ENCODE assay signal across 9 mouse cellular contexts in genomic region chr2:32134039-32134438, GRCm38 (mm10). TPM values are rescaled to one million over a fixed set of nuclear protein-coding genes. Genes with fewer than 3 reads are reported as not detected.
DNase-seq lines count a peak whose midpoint lies in the region; ATAC-seq and TF ChIP-seq lines count a peak whose summit lies in the region.
"Had no signal": no experiment of that assay in that cellular context is flagged by ENCODE, and none has a peak within 500 bp of the region (broad histone marks: within the 10 kb centered on the region; RNA-seq: fewer than 3 reads in every experiment).

No protein-coding gene starts in this region.

- peak; percentile 92 for DNase-seq in ZHBTc4 (ENCODE audit: low read depth, low spot score)
- peak; percentile 95 to 99 for DNase-seq in cerebellum, postnatal 36 days
- DNase-seq in layer of hippocampus, adult 18-20 months (ENCODE audit: low spot score in 2 of 2) = peak; percentile 80 to 95
- DNase-seq in lung, adult 2 months = peak; percentile 84
- DNase-seq in right cerebral cortex, postnatal 10 days (ENCODE audit: low spot score in 2 of 2) = peak; percentile 88 to 90
- peak; percentile 89 for DNase-seq in urinary bladder, postnatal 14 days (ENCODE audit: low spot score)

- peak; percentile 62 for TF ChIP-seq CTCF in lung, adult 2 months (IDR thresholded peaks at IDR 0.05; ENCODE audit: insufficient read depth, low read length)

- H3K4me3 ChIP-seq in lung, adult 2 months (replicated peaks; ENCODE audit: extremely low read depth, low read depth, low read length) = no peak overlapping the region
- H3K4me3 ChIP-seq: limb, embryonic 12.5 days had no signal

- TF ChIP-seq POLR2A in lung, adult 2 months (IDR thresholded peaks at IDR 0.05; ENCODE audit: borderline replicate concordance, extremely low read depth, low read depth, low read length) = no peak

- H3K4me1 ChIP-seq in lung, adult 2 months (ENCODE audit: control insufficient read depth, insufficient read depth, low read length) = peaks cover 2% of the 10 kb centered on the region; the same call in 1 of the 2 replicates

- 0% methylated on average over 2 of the region's 2 CpGs for WGBS in lung, adult 2 months

- ATAC-seq in CD4-positive, CD25-positive, alpha-beta regulatory T cell, adult 4 months = peak; percentile 59
- peak; percentile 16; the same call in 1 of the 2 replicates for ATAC-seq in granulocyte monocyte progenitor cell, adult 5-6 weeks (replicated peaks; ENCODE audit: poor library complexity, severe bottlenecking)

RNA-seq across cellular contexts. Expression of gene Prrc2b, which starts 16.8 kb away (rescaled TPM):
- 10 to 100 TPM; 31.7 to 32.9 TPM for polyA plus RNA-seq in CD4-positive, CD25-positive, alpha-beta regulatory T cell, adult 4 months (2017; shearing (Covaris generic))
- total RNA-seq in granulocyte monocyte progenitor cell, adult 5-6 weeks (2014; fragmentation: Nextera tagmentation) = 32.6 and 46.7 TPM in 2 replicates
- total RNA-seq in granulocyte monocyte progenitor cell, adult 5-6 weeks (2017) = 10.5 and 12.8 TPM in 2 replicates
- 100 to 1,000 TPM; 293 to 298 TPM for total RNA-seq in layer of hippocampus, adult 18-20 months (2021)
- polyA plus RNA-seq in lung, adult 2 months (2012; rRNA removed) = 67.9 and 68.5 TPM in 2 replicates

RNA-seq across cellular contexts. Expression of gene Plpp7, which starts 38.7 kb away (rescaled TPM):
- polyA plus RNA-seq in CD4-positive, CD25-positive, alpha-beta regulatory T cell, adult 4 months (2017; shearing (Covaris generic)) = not detected
- 2.6 TPM in 1 of 2 replicates, not detected in the other for total RNA-seq in granulocyte monocyte progenitor cell, adult 5-6 weeks (2014; fragmentation: Nextera tagmentation)
- total RNA-seq in granulocyte monocyte progenitor cell, adult 5-6 weeks (2017) = 0.56 and 0.77 TPM in 2 replicates
- total RNA-seq in layer of hippocampus, adult 18-20 months (2021) = 10 to 100 TPM; 24.1 to 26.1 TPM
- 8.0 and 9.5 TPM in 2 replicates for polyA plus RNA-seq in lung, adult 2 months (2012; rRNA removed)

RNA-seq across cellular contexts. Expression of gene Fam78a, which starts 49.4 kb away (rescaled TPM):
- 10 to 100 TPM; 22.6 to 24.4 TPM for polyA plus RNA-seq in CD4-positive, CD25-positive, alpha-beta regulatory T cell, adult 4 months (2017; shearing (Covaris generic))
- 10.9 and 11.9 TPM in 2 replicates for total RNA-seq in granulocyte monocyte progenitor cell, adult 5-6 weeks (2014; fragmentation: Nextera tagmentation)
- total RNA-seq in granulocyte monocyte progenitor cell, adult 5-6 weeks (2017) = 6.5 and 8.6 TPM in 2 replicates
- total RNA-seq in layer of hippocampus, adult 18-20 months (2021) = 1 to 10 TPM; 4.1 to 5.5 TPM
- 6.0 and 7.5 TPM in 2 replicates for polyA plus RNA-seq in lung, adult 2 months (2012; rRNA removed)

Comparison
In these comparisons a context has a peak if more than half of its experiments do, and no peak if none do; other contexts are left out.
1. RNA of gene Prrc2b, which starts 16.8 kb away (total RNA-seq): 293 to 298 TPM in layer of hippocampus, adult 18-20 months; 10.5 to 46.7 TPM in granulocyte monocyte progenitor cell, adult 5-6 weeks; every median in the first group is over 4 times any median in the second.
2. RNA of gene Plpp7, which starts 38.7 kb away (total RNA-seq): 24.1 to 26.1 TPM in layer of hippocampus, adult 18-20 months; 0.56 to 2.6 TPM in granulocyte monocyte progenitor cell, adult 5-6 weeks; every median in the first group is over 4 times any median in the second.
3. Peak in every context shown above with its lines, with median percentiles within 50 percentile points of each other: DNase-seq.